In genomic region chr3:152713991-152714902, GRCm38 (mm10) we compare ENCODE assay signal across 8 mouse cellular contexts. TPM values are rescaled to one million over a fixed set of nuclear protein-coding genes. Genes with fewer than 3 reads are reported as not detected.
DNase-seq lines count a peak whose midpoint lies in the region; ATAC-seq and TF ChIP-seq lines count a peak whose summit lies in the region.

Gene Pigk, plus strand, starts transcription at chr3:152714100.

- TF ChIP-seq POLR2A in bone marrow macrophage, adult 2 months (IDR thresholded peaks at IDR 0.05; ENCODE audit: borderline replicate concordance, low read depth, low read length): no peak
- TF ChIP-seq POLR2A in embryonic fibroblast, embryonic 13.5 days (IDR thresholded peaks at IDR 0.05; ENCODE audit: low read depth, low read length): peak; percentile 77
- peak; percentile 29; the same call in 1 of the 2 replicates for TF ChIP-seq POLR2A in liver, adult 2 months (IDR thresholded peaks at IDR 0.05; ENCODE audit: extremely low read depth, insufficient read depth, low read length)
- peak; percentile 85 for TF ChIP-seq POLR2A in myocyte (IDR thresholded peaks at IDR 0.05; ENCODE audit: insufficient read length, low read depth)

- no peaks in the 10 kb centered on the region for H3K27me3 ChIP-seq in heart, embryonic 10.5 days (ENCODE audit: insufficient read depth, poor library complexity, severe bottlenecking)
- H3K27me3 ChIP-seq in kidney, embryonic 16.5 days (ENCODE audit: insufficient read depth, low read length): no peaks in the 10 kb centered on the region
- no peaks in the 10 kb centered on the region for H3K27me3 ChIP-seq in liver, adult 2 months (ENCODE audit: control insufficient read depth, insufficient read depth, low read length)
- H3K27me3 ChIP-seq in myocyte (ENCODE audit: control insufficient read depth, insufficient read depth, insufficient read length): no peaks in the 10 kb centered on the region
- no peaks in the 10 kb centered on the region for H3K27me3 ChIP-seq in splenic B cell, adult 2 months (ENCODE audit: control insufficient read depth, insufficient read depth, low read length, poor library complexity, severe bottlenecking)

- H3K79me2 ChIP-seq in liver, adult 2 months (ENCODE audit: control insufficient read depth, insufficient read depth, low read length): peaks cover 5% of the 10 kb centered on the region; the same call in 1 of the 2 replicates
- H3K79me2 ChIP-seq in myocyte (ENCODE audit: control insufficient read depth, insufficient read depth): peaks cover 17% of the 10 kb centered on the region

- no peaks in the 10 kb centered on the region for H3K36me3 ChIP-seq in heart, embryonic 10.5 days
- H3K36me3 ChIP-seq in kidney, embryonic 16.5 days (ENCODE audit: insufficient read depth, low read length): no peaks in the 10 kb centered on the region
- H3K36me3 ChIP-seq in liver, adult 2 months (ENCODE audit: control insufficient read depth, insufficient read depth, low read length): no peaks in the 10 kb centered on the region
- H3K36me3 ChIP-seq in myocyte (ENCODE audit: control insufficient read depth, insufficient read depth): no peaks in the 10 kb centered on the region
- no peaks in the 10 kb centered on the region for H3K36me3 ChIP-seq in splenic B cell, adult 2 months (ENCODE audit: control insufficient read depth, insufficient read depth, low read length, poor library complexity, severe bottlenecking)

- TF ChIP-seq CTCF in bone marrow macrophage, adult 2 months (IDR thresholded peaks at IDR 0.05; ENCODE audit: low read depth, low read length): no peak
- no peak for TF ChIP-seq CTCF in embryonic fibroblast, embryonic 13.5 days (IDR thresholded peaks at IDR 0.05; ENCODE audit: borderline replicate concordance, insufficient read depth, low read length)
- no peak for TF ChIP-seq CTCF in liver, adult 2 months (IDR thresholded peaks at IDR 0.05; ENCODE audit: low read depth, low read length)

- WGBS in heart, embryonic 10.5 days: under 1% methylated on average over 48 of the region's 48 CpGs
- WGBS in kidney, embryonic 16.5 days: under 1% methylated on average over 48 of the region's 48 CpGs
- under 1% methylated on average over 48 of the region's 48 CpGs for WGBS in liver, adult 2 months

- no peak within 1 kb of the TSS for H3K27ac ChIP-seq in bone marrow macrophage, adult 2 months (ENCODE audit: insufficient read depth, low read depth, low read length)
- no peak within 1 kb of the TSS for H3K27ac ChIP-seq in embryonic fibroblast, embryonic 13.5 days (ENCODE audit: insufficient read depth, low read length)
- H3K27ac ChIP-seq in heart, embryonic 10.5 days: peak within 1 kb of the TSS; percentile 89
- H3K27ac ChIP-seq in kidney, embryonic 16.5 days (ENCODE audit: low read length): peak within 1 kb of the TSS; percentile 9; the same call in 1 of the 2 replicates
- H3K27ac ChIP-seq in liver, adult 2 months (replicated peaks; ENCODE audit: insufficient read depth, low read depth, low read length): no peak within 1 kb of the TSS

- no peaks in the 10 kb centered on the region for H3K9me3 ChIP-seq in heart, embryonic 10.5 days
- no peaks in the 10 kb centered on the region for H3K9me3 ChIP-seq in kidney, embryonic 16.5 days (ENCODE audit: low read length)

- peak within 1 kb of the TSS; percentile 80 for H3K4me2 ChIP-seq in kidney, embryonic 16.5 days (replicated peaks; ENCODE audit: low read depth, low read length)
- peak within 1 kb of the TSS; percentile 81 for H3K4me2 ChIP-seq in myocyte (ENCODE audit: low read depth)

- peak; percentile 93 for DNase-seq in A20 (ENCODE audit: low read depth, low spot score)
- peak; percentile 97 for DNase-seq in heart, embryonic 10.5 days (ENCODE audit: low spot score)
- DNase-seq in liver, adult 2 months (ENCODE audit: extremely low read depth, low read depth, low spot score): peak; percentile 72
- DNase-seq in splenic B cell, adult 2 months (ENCODE audit: low read depth, low spot score): peak; percentile 94

- H3K4me1 ChIP-seq in bone marrow macrophage, adult 2 months (ENCODE audit: control insufficient read depth, insufficient read depth, low read length): peaks cover 8% of the 10 kb centered on the region
- H3K4me1 ChIP-seq in embryonic fibroblast, embryonic 13.5 days (ENCODE audit: control insufficient read depth, insufficient read depth, low read length): peaks cover 3% of the 10 kb centered on the region; the same call in 1 of the 2 replicates
- 0 out of 2 replicates have a peak, but pooled peaks cover 9% of the 10 kb centered on the region for H3K4me1 ChIP-seq in heart, embryonic 10.5 days
- H3K4me1 ChIP-seq in kidney, embryonic 16.5 days (ENCODE audit: insufficient read depth, low read length): peaks cover 7% of the 10 kb centered on the region
- no peaks in the 10 kb centered on the region; the same call in 1 of the 2 replicates for H3K4me1 ChIP-seq in liver, adult 2 months (ENCODE audit: control insufficient read depth, insufficient read depth, low read length)

- H3K9ac ChIP-seq in kidney, embryonic 16.5 days (replicated peaks; ENCODE audit: low read length): peak within 1 kb of the TSS; percentile 83
- H3K9ac ChIP-seq in liver, adult 2 months (ENCODE audit: low read depth, low read length): peak within 1 kb of the TSS; percentile 87

- peak; percentile 90 for ATAC-seq in kidney, embryonic 16.5 days (ENCODE audit: low FRiP score, low TSS enrichment)

- peak within 1 kb of the TSS; percentile 91 for H3K4me3 ChIP-seq in bone marrow macrophage, adult 2 months (ENCODE audit: insufficient read depth, low read length)
- H3K4me3 ChIP-seq in embryonic fibroblast, embryonic 13.5 days (ENCODE audit: insufficient read depth, low read length): peak within 1 kb of the TSS; percentile 85
- H3K4me3 ChIP-seq in heart, embryonic 10.5 days: peak within 1 kb of the TSS; percentile 90
- peak within 1 kb of the TSS; percentile 85 for H3K4me3 ChIP-seq in kidney, embryonic 16.5 days (ENCODE audit: low read length)
- peak within 1 kb of the TSS; percentile 91 for H3K4me3 ChIP-seq in liver, adult 2 months (ENCODE audit: insufficient read depth, low read depth, low read length)
- H3K4me3 ChIP-seq in myocyte: peak within 1 kb of the TSS; percentile 78

- peak within 1 kb of the TSS; percentile 45 for H3ac ChIP-seq in myocyte (ENCODE audit: control insufficient read depth, insufficient read length)

TF ChIP-seq in myocyte, 11 proteins besides CTCF, POLR2A, EP300 and RAD21:
- TF ChIP-seq MAX (IDR thresholded peaks at IDR 0.05; ENCODE audit: low read depth): no peak
- no peak for TF ChIP-seq TCF12 (IDR thresholded peaks at IDR 0.05; ENCODE audit: insufficient read depth, poor library complexity, severe bottlenecking)
- TF ChIP-seq SRF (IDR thresholded peaks at IDR 0.05; ENCODE audit: control insufficient read depth, insufficient read length, low read depth): peak; percentile 38
- no peak for TF ChIP-seq POLR2AphosphoS2 (IDR thresholded peaks at IDR 0.05; ENCODE audit: insufficient read length, low read depth)
- TF ChIP-seq MYOD1 (IDR thresholded peaks at IDR 0.05; ENCODE audit: control insufficient read depth in 1 of 3, insufficient read length in 2 of 3, low read depth in 2 of 3): no peak
- no peak for TF ChIP-seq TCF3 (IDR thresholded peaks at IDR 0.05; ENCODE audit: insufficient read length, low read depth)
- TF ChIP-seq REST (IDR thresholded peaks at IDR 0.05; ENCODE audit: insufficient read depth, insufficient read length): no peak
- TF ChIP-seq MYOG (IDR thresholded peaks at IDR 0.05; ENCODE audit: control insufficient read depth in 1 of 3, insufficient read depth in 1 of 3, insufficient read length in 2 of 3, low read depth in 2 of 3): no peak
TF ChIP-seq in myocyte: peak in this region for 1.

RNA-seq across cellular contexts. Expression of gene Pigk, which starts in this region (rescaled TPM):
- polyA plus RNA-seq in bone marrow macrophage, adult 2 months (2012; ENCODE audit: insufficient read depth, insufficient read length, missing spikeins): 35.6 and 38.6 TPM in 2 replicates
- 73.2 and 85.7 TPM in 2 replicates for polyA plus RNA-seq in embryonic fibroblast, embryonic 13.5 days (2011; ENCODE audit: insufficient read length, low read depth, missing spikeins)
- polyA plus RNA-seq in heart, embryonic 10.5 days (2016; fragmentation: Nextera tagmentation; extraction: Ambion mirVana): 39.8 and 47.3 TPM in 2 replicates
- 43.9 and 47.9 TPM in 2 replicates for polyA plus RNA-seq in kidney, embryonic 16.5 days (2015; fragmentation: Nextera tagmentation; extraction: Ambion mirVana)
- total RNA-seq in liver, adult 2 months (2014; rRNA removed): 23.7 and 27.1 TPM in 2 replicates
- polyA plus RNA-seq in liver, adult 2 months (2012; rRNA removed): 13.9 and 14.1 TPM in 2 replicates
- 20.7 TPM for polyA plus RNA-seq in myocyte (2012; fragmentation: generic; extraction: Trizol)

Comparison
In these comparisons a context has a peak if more than half of its experiments do, and no peak if none do; other contexts are left out.
1. H3K27ac ChIP-seq: peak in heart, embryonic 10.5 days (single experiment) and kidney, embryonic 16.5 days (single experiment); none in bone marrow macrophage, adult 2 months (single experiment), embryonic fibroblast, embryonic 13.5 days (single experiment) and liver, adult 2 months (single experiment).
2. Peak in every context shown above with its lines, with median percentiles within 50 percentile points of each other: DNase-seq and H3K4me3 ChIP-seq.